Mouse (Mus musculus): ENCODE data around the gene Alkbh2. TPM values are rescaled to one million over a fixed set of nuclear protein-coding genes. Genes with fewer than 3 reads are reported as not detected.

Gene Alkbh2
- polyA plus RNA-seq (2012; rRNA removed) = 8.7 and 10.0 TPM in 2 replicates

GRCm38 (mm10) chr5:114127374-114128349 is at the start of gene Alkbh2:
Alkbh2 (minus strand) TSS chr5:114128218.
- DNase-seq (ENCODE audit: extremely low spot score in 1 of 2, low spot score in 1 of 2) = peak in 1 of 2 experiments; percentile 80

- DNase-seq (ENCODE audit: extremely low spot score in 1 of 2, low spot score in 1 of 2) = no peak
These were observed 48.8 kb upstream of the Alkbh2 start for GRCm38 (mm10) chr5:114176548-114177400.

- peak; percentile 51 to 64 for DNase-seq (ENCODE audit: extremely low spot score in 1 of 2, low spot score in 1 of 2)
These were observed 47.7 kb upstream of the Alkbh2 start for GRCm38 (mm10) chr5:114175596-114176171.

GRCm38 (mm10) chr5:114174639-114175038 is 46.6 kb upstream of the Alkbh2 start:
- no peak for DNase-seq (ENCODE audit: extremely low spot score in 1 of 2, low spot score in 1 of 2)

GRCm38 (mm10) chr5:114173877-114174581 is 46.0 kb upstream of the Alkbh2 start:
- DNase-seq (ENCODE audit: extremely low spot score in 1 of 2, low spot score in 1 of 2) = no peak

GRCm38 (mm10) chr5:114173458-114173857 is 45.4 kb upstream of the Alkbh2 start:
- DNase-seq (ENCODE audit: extremely low spot score in 1 of 2, low spot score in 1 of 2) = no peak

GRCm38 (mm10) chr5:114172936-114173335 is 44.9 kb upstream of the Alkbh2 start:
- no peak for DNase-seq (ENCODE audit: extremely low spot score in 1 of 2, low spot score in 1 of 2)

GRCm38 (mm10) chr5:114170345-114170744 is 42.3 kb upstream of the Alkbh2 start:
- no peak for DNase-seq (ENCODE audit: extremely low spot score in 1 of 2, low spot score in 1 of 2)

- peak; percentile 20 to 52 for DNase-seq (ENCODE audit: extremely low spot score in 1 of 2, low spot score in 1 of 2)
These were observed 35.2 kb upstream of the Alkbh2 start for GRCm38 (mm10) chr5:114163117-114163696.

- peak in 1 of 2 experiments; percentile 19 for DNase-seq (ENCODE audit: extremely low spot score in 1 of 2, low spot score in 1 of 2)
These were observed 34.2 kb upstream of the Alkbh2 start for GRCm38 (mm10) chr5:114162106-114162815.

- no peak for DNase-seq (ENCODE audit: extremely low spot score in 1 of 2, low spot score in 1 of 2)
These were observed 33.4 kb upstream of the Alkbh2 start for GRCm38 (mm10) chr5:114161424-114161823.

GRCm38 (mm10) chr5:114157236-114157635 is 29.2 kb upstream of the Alkbh2 start:
- DNase-seq (ENCODE audit: extremely low spot score in 1 of 2, low spot score in 1 of 2) = no peak

GRCm38 (mm10) chr5:114155168-114155933 is 27.3 kb upstream of the Alkbh2 start:
- DNase-seq (ENCODE audit: extremely low spot score in 1 of 2, low spot score in 1 of 2) = no peak

- no peak for DNase-seq (ENCODE audit: extremely low spot score in 1 of 2, low spot score in 1 of 2)
These were observed 26.7 kb upstream of the Alkbh2 start for GRCm38 (mm10) chr5:114154765-114155164.

GRCm38 (mm10) chr5:114153490-114153889 is 25.5 kb upstream of the Alkbh2 start:
- no peak for DNase-seq (ENCODE audit: extremely low spot score in 1 of 2, low spot score in 1 of 2)

- DNase-seq (ENCODE audit: extremely low spot score in 1 of 2, low spot score in 1 of 2) = no peak
These were observed 24.5 kb upstream of the Alkbh2 start for GRCm38 (mm10) chr5:114152359-114153092.

- no peak for DNase-seq (ENCODE audit: extremely low spot score in 1 of 2, low spot score in 1 of 2)
These were observed 19.3 kb upstream of the Alkbh2 start for GRCm38 (mm10) chr5:114147043-114147972.
